16 mouse cellular contexts compared by ENCODE assay signal in genomic region chr10:115332420-115332952, GRCm38 (mm10). TPM values are rescaled to one million over a fixed set of nuclear protein-coding genes. Genes with fewer than 3 reads are reported as not detected.
DNase-seq lines count a peak whose midpoint lies in the region; ATAC-seq and TF ChIP-seq lines count a peak whose summit lies in the region.
"Had no signal": no experiment of that assay in that cellular context is flagged by ENCODE, and none has a peak within 500 bp of the region (broad histone marks: within the 10 kb centered on the region; RNA-seq: fewer than 3 reads in every experiment).

No protein-coding gene starts in this region.

- H3K36me3 ChIP-seq in stomach, postnatal 0 days (ENCODE audit: control insufficient read depth, insufficient read depth, low read length) = no peaks in the 10 kb centered on the region
- H3K36me3 ChIP-seq in intestine, embryonic 16.5 days (ENCODE audit: control insufficient read depth, insufficient read depth, low read length) = no peaks in the 10 kb centered on the region
- H3K36me3 ChIP-seq: embryonic facial prominence, embryonic 13.5 days; midbrain, embryonic 12.5 days had no signal

- ATAC-seq in stomach, postnatal 0 days (ENCODE audit: low FRiP score, low TSS enrichment) = peak; percentile 51; the same call in 1 of the 2 replicates
- no peak for ATAC-seq in intestine, embryonic 16.5 days
- ATAC-seq: forebrain, embryonic 16.5 days had no signal

- H3K9me3 ChIP-seq in stomach, postnatal 0 days (ENCODE audit: control insufficient read depth, low read length) = no peaks in the 10 kb centered on the region
- no peaks in the 10 kb centered on the region for H3K9me3 ChIP-seq in intestine, embryonic 16.5 days (ENCODE audit: control insufficient read depth, low read length)
- H3K9me3 ChIP-seq: embryonic facial prominence, embryonic 13.5 days; midbrain, embryonic 12.5 days had no signal

- no peaks in the 10 kb centered on the region for H3K27me3 ChIP-seq in stomach, postnatal 0 days (ENCODE audit: control insufficient read depth, insufficient read depth, low read length)
- no peaks in the 10 kb centered on the region for H3K27me3 ChIP-seq in intestine, embryonic 16.5 days (replicated peaks; ENCODE audit: control insufficient read depth, insufficient read depth, low read length)
- H3K27me3 ChIP-seq: embryonic facial prominence, embryonic 13.5 days; midbrain, embryonic 12.5 days had no signal

- H3K4me1 ChIP-seq in brown adipose tissue, adult 24 weeks (ENCODE audit: control insufficient read depth, insufficient read depth, insufficient read length, low read length) = no peaks in the 10 kb centered on the region; the same call in 1 of the 2 replicates
- H3K4me1 ChIP-seq in stomach, postnatal 0 days (replicated peaks; ENCODE audit: control insufficient read depth, insufficient read depth) = no peaks in the 10 kb centered on the region
- no peaks in the 10 kb centered on the region for H3K4me1 ChIP-seq in intestine, embryonic 16.5 days (ENCODE audit: control insufficient read depth, insufficient read depth, low read length)
- H3K4me1 ChIP-seq: midbrain, embryonic 12.5 days had no signal

- no peak overlapping the region for H3K9ac ChIP-seq in stomach, postnatal 0 days (ENCODE audit: low read length)
- no peak overlapping the region for H3K9ac ChIP-seq in intestine, embryonic 16.5 days (ENCODE audit: low read depth, low read length)
- H3K9ac ChIP-seq: embryonic facial prominence, embryonic 13.5 days; hindbrain, embryonic 14.5 days; midbrain, embryonic 12.5 days had no signal

- 67% methylated on average over 8 of the region's 8 CpGs for WGBS in stomach, postnatal 0 days
- WGBS in intestine, embryonic 16.5 days = 88% methylated on average over 8 of the region's 8 CpGs

- no peak overlapping the region for H3K4me3 ChIP-seq in brown adipose tissue, adult 24 weeks (ENCODE audit: insufficient read depth, low read depth, low read length)
- no peak overlapping the region for H3K4me3 ChIP-seq in stomach, postnatal 0 days (ENCODE audit: low read depth, low read length)
- no peak overlapping the region for H3K4me3 ChIP-seq in intestine, embryonic 16.5 days (ENCODE audit: low read length)
- H3K4me3 ChIP-seq: embryonic facial prominence, embryonic 13.5 days; midbrain, embryonic 12.5 days had no signal

- no peak for TF ChIP-seq CTCF in stomach, postnatal 0 days (IDR thresholded peaks at IDR 0.05; ENCODE audit: low read depth)

- H3K27ac ChIP-seq in brown adipose tissue, adult 24 weeks (replicated peaks; ENCODE audit: low read depth, low read length) = peak overlapping the region; percentile 84
- no peak overlapping the region for H3K27ac ChIP-seq in stomach, postnatal 0 days (replicated peaks)
- H3K27ac ChIP-seq in intestine, embryonic 16.5 days (ENCODE audit: low read length) = no peak overlapping the region
- H3K27ac ChIP-seq: embryonic facial prominence, embryonic 13.5 days; hindbrain, embryonic 14.5 days; midbrain, embryonic 12.5 days had no signal

- no peak for TF ChIP-seq EP300 in stomach, postnatal 0 days (optimal IDR thresholded peaks at IDR 0.05)

- intact Hi-C loops in heart, postnatal 14 days (cut with DNase I) = no loop called here

- DNase-seq in adrenal gland, adult (ENCODE audit: inconsistent age in 2 of 2, low spot score in 1 of 2) = peak; percentile 33 to 69
- no peak for DNase-seq in adrenal gland, postnatal 10 days
- DNase-seq in heart, adult 8-10 months (ENCODE audit: low spot score) = peak; percentile 60
- no peak for DNase-seq in heart, postnatal 14 days
- no peak for DNase-seq in stomach, postnatal 0 days (ENCODE audit: low spot score)
- DNase-seq in left cerebral cortex, adult 11 months (ENCODE audit: low spot score) = no peak
- DNase-seq: cerebellum, postnatal 14 days; kidney, adult 9 months; liver; spleen, adult 18-20 months had no signal

- H3K4me2 ChIP-seq in stomach, postnatal 0 days (replicated peaks; ENCODE audit: low read depth) = no peak overlapping the region
- no peak overlapping the region for H3K4me2 ChIP-seq in intestine, embryonic 16.5 days (ENCODE audit: low read depth, low read length)
- H3K4me2 ChIP-seq: embryonic facial prominence, embryonic 13.5 days; hindbrain, embryonic 14.5 days; midbrain, embryonic 12.5 days had no signal

RNA-seq across cellular contexts. Expression of gene Rab21, which starts 17.1 kb away (rescaled TPM):
- 10 to 100 TPM; 51.3 to 53.3 TPM for total RNA-seq in adrenal gland, postnatal 10 days (2021)
- 10 to 100 TPM; 74.8 to 90.9 (median 80.1) TPM for total RNA-seq in heart, adult 8-10 months (2022)
- total RNA-seq in heart, postnatal 14 days (2021) = 10 to 100 TPM; 66.8 to 68.4 TPM
- polyA plus RNA-seq in brown adipose tissue, adult 24 weeks (2012; ENCODE audit: insufficient read depth, insufficient read length, missing spikeins) = 50.2 and 54.3 TPM in 2 replicates
- 8.0 and 17.0 TPM in 2 replicates for polyA plus RNA-seq in stomach, postnatal 0 days (2015; fragmentation: Nextera tagmentation; extraction: Ambion mirVana)
- polyA plus RNA-seq in intestine, embryonic 16.5 days (2015; fragmentation: Nextera tagmentation; extraction: Ambion mirVana) = 4.7 and 5.1 TPM in 2 replicates

RNA-seq across cellular contexts. Expression of gene Tmem19, which starts 29.8 kb away (rescaled TPM):
- total RNA-seq in adrenal gland, postnatal 10 days (2021) = 10 to 100 TPM; 25.4 to 28.4 TPM
- 10 to 100 TPM in 3 of 4 experiments, 1 to 10 TPM in 1; 9.9 to 12.7 (median 11.3) TPM for total RNA-seq in heart, adult 8-10 months (2022)
- total RNA-seq in heart, postnatal 14 days (2021) = 10 to 100 TPM; 14.9 to 17.7 TPM
- 10.9 and 16.0 TPM in 2 replicates for polyA plus RNA-seq in brown adipose tissue, adult 24 weeks (2012; ENCODE audit: insufficient read depth, insufficient read length, missing spikeins)
- 26.3 and 29.5 TPM in 2 replicates for polyA plus RNA-seq in stomach, postnatal 0 days (2015; fragmentation: Nextera tagmentation; extraction: Ambion mirVana)
- polyA plus RNA-seq in intestine, embryonic 16.5 days (2015; fragmentation: Nextera tagmentation; extraction: Ambion mirVana) = 35.2 and 43.4 TPM in 2 replicates

RNA-seq across cellular contexts. Expression of gene Thap2, which starts 51.8 kb away (rescaled TPM):
- 10 to 100 TPM; 10.2 to 11.6 TPM for total RNA-seq in adrenal gland, postnatal 10 days (2021)
- total RNA-seq in heart, adult 8-10 months (2022) = 10 to 100 TPM in 1 of 4 experiments, 1 to 10 TPM in 3; 5.2 to 10.6 (median 7.1) TPM
- total RNA-seq in heart, postnatal 14 days (2021) = 10 to 100 TPM; 10.3 to 11.1 TPM
- 10.6 and 12.8 TPM in 2 replicates for polyA plus RNA-seq in brown adipose tissue, adult 24 weeks (2012; ENCODE audit: insufficient read depth, insufficient read length, missing spikeins)
- 13.1 and 13.7 TPM in 2 replicates for polyA plus RNA-seq in stomach, postnatal 0 days (2015; fragmentation: Nextera tagmentation; extraction: Ambion mirVana)
- 18.6 and 22.6 TPM in 2 replicates for polyA plus RNA-seq in intestine, embryonic 16.5 days (2015; fragmentation: Nextera tagmentation; extraction: Ambion mirVana)

RNA-seq across cellular contexts. Expression of gene Zfc3h1, which starts 52.3 kb away (rescaled TPM):
- 10 to 100 TPM; 29.4 to 46.6 TPM for total RNA-seq in adrenal gland, postnatal 10 days (2021)
- total RNA-seq in heart, adult 8-10 months (2022) = 10 to 100 TPM; 11.2 to 14.3 (median 13.8) TPM
- total RNA-seq in heart, postnatal 14 days (2021) = 10 to 100 TPM; 21.8 to 25.4 TPM
- polyA plus RNA-seq in brown adipose tissue, adult 24 weeks (2012; ENCODE audit: insufficient read depth, insufficient read length, missing spikeins) = 11.6 and 20.8 TPM in 2 replicates
- polyA plus RNA-seq in stomach, postnatal 0 days (2015; fragmentation: Nextera tagmentation; extraction: Ambion mirVana) = 6.7 and 8.7 TPM in 2 replicates
- 11.5 and 15.0 TPM in 2 replicates for polyA plus RNA-seq in intestine, embryonic 16.5 days (2015; fragmentation: Nextera tagmentation; extraction: Ambion mirVana)

Comparison
In these comparisons a context has a peak if more than half of its experiments do, and no peak if none do; other contexts are left out.
1. DNase-seq: peak in adrenal gland, adult (2 of 2) and heart, adult 8-10 months (single experiment); none in adrenal gland, postnatal 10 days (single experiment), heart, postnatal 14 days (0 of 2), stomach, postnatal 0 days (single experiment) and left cerebral cortex, adult 11 months (single experiment).